Comparison of ENCODE assay signal across 32 mouse cellular contexts in genomic region chr4:35356051-35356450, GRCm38 (mm10).
"Had no signal": no experiment of that assay in that cellular context is flagged by ENCODE, and none has a peak within 500 bp of the region (broad histone marks: within the 10 kb centered on the region; RNA-seq: fewer than 3 reads in every experiment).

No protein-coding gene starts in this region.

- H3K9ac ChIP-seq: limb, embryonic 12.5 days; limb, embryonic 13.5 days; limb, embryonic 15.5 days; liver, embryonic 12.5 days; liver, embryonic 13.5 days; liver, embryonic 14.5 days; liver, embryonic 15.5 days; lung, embryonic 14.5 days; lung, embryonic 15.5 days; midbrain, embryonic 12.5 days; midbrain, embryonic 13.5 days; midbrain, embryonic 15.5 days; neural tube, embryonic 12.5 days had no signal

- H3K4me2 ChIP-seq: limb, embryonic 12.5 days; limb, embryonic 13.5 days; limb, embryonic 15.5 days; liver, embryonic 11.5 days; liver, embryonic 12.5 days; liver, embryonic 13.5 days; liver, embryonic 15.5 days; lung, embryonic 14.5 days; lung, embryonic 15.5 days; midbrain, embryonic 11.5 days; midbrain, embryonic 12.5 days; midbrain, embryonic 13.5 days; midbrain, embryonic 15.5 days; neural tube, embryonic 12.5 days had no signal

- H3K4me3 ChIP-seq: left cerebral cortex, adult 2 months; limb, embryonic 10.5 days; limb, embryonic 12.5 days; limb, embryonic 13.5 days; limb, embryonic 15.5 days; liver, embryonic 12.5 days; liver, embryonic 13.5 days; liver, embryonic 15.5 days; lung, embryonic 15.5 days; megakaryocyte, embryonic 14.5 days; midbrain, embryonic 10.5 days; midbrain, embryonic 12.5 days; midbrain, embryonic 13.5 days; midbrain, embryonic 15.5 days; myocyte; neural tube, embryonic 12.5 days had no signal

- DNase-seq: left cerebral cortex, postnatal 4 days; liver; liver, embryonic 13.5 days; lung, adult 18-20 months; lung, adult 2 months; lung, embryonic 14.5 days; lung, postnatal 10 days; lung, postnatal 14 days; lung, postnatal 36 days; lung, postnatal 4 days; midbrain, embryonic 14.5 days had no signal

- H3K36me3 ChIP-seq: limb, embryonic 10.5 days; limb, embryonic 12.5 days; limb, embryonic 13.5 days; limb, embryonic 15.5 days; liver, embryonic 12.5 days; liver, embryonic 13.5 days; liver, embryonic 15.5 days; lung, embryonic 15.5 days; midbrain, embryonic 10.5 days; midbrain, embryonic 12.5 days; midbrain, embryonic 13.5 days; midbrain, embryonic 15.5 days; neural tube, embryonic 12.5 days had no signal

- H3K27ac ChIP-seq: left cerebral cortex, adult 2 months; limb, embryonic 10.5 days; limb, embryonic 12.5 days; limb, embryonic 13.5 days; limb, embryonic 15.5 days; liver, embryonic 12.5 days; liver, embryonic 13.5 days; liver, embryonic 14.5 days; liver, embryonic 15.5 days; lung, embryonic 15.5 days; macrophage; midbrain, embryonic 10.5 days; midbrain, embryonic 12.5 days; midbrain, embryonic 13.5 days; midbrain, embryonic 15.5 days; neural tube, embryonic 12.5 days had no signal

- H3K4me1 ChIP-seq: liver, embryonic 12.5 days; liver, embryonic 13.5 days; liver, embryonic 15.5 days; lung, embryonic 15.5 days; megakaryocyte, embryonic 14.5 days; midbrain, embryonic 10.5 days; midbrain, embryonic 13.5 days; midbrain, embryonic 15.5 days; neural tube, embryonic 12.5 days had no signal

- H3K9me3 ChIP-seq: limb, embryonic 10.5 days; limb, embryonic 12.5 days; limb, embryonic 13.5 days; limb, embryonic 15.5 days; liver, embryonic 12.5 days; liver, embryonic 13.5 days; liver, embryonic 15.5 days; lung, embryonic 15.5 days; megakaryocyte, embryonic 14.5 days; midbrain, embryonic 10.5 days; midbrain, embryonic 12.5 days; midbrain, embryonic 13.5 days; midbrain, embryonic 15.5 days; neural tube, embryonic 12.5 days had no signal

- H3K27me3 ChIP-seq: limb, embryonic 12.5 days; limb, embryonic 13.5 days; limb, embryonic 15.5 days; liver, embryonic 12.5 days; liver, embryonic 13.5 days; liver, embryonic 15.5 days; lung, embryonic 15.5 days; megakaryocyte, embryonic 14.5 days; midbrain, embryonic 12.5 days; midbrain, embryonic 13.5 days; midbrain, embryonic 15.5 days; neural tube, embryonic 12.5 days had no signal

- ATAC-seq: liver, embryonic 12.5 days; lung, postnatal 0 days; midbrain, embryonic 13.5 days; midbrain, embryonic 15.5 days; midbrain, embryonic 16.5 days had no signal
